Mouse (Mus musculus) heart, embryonic 14.5 days (tissue): ENCODE data around the gene Limk1. TPM values are rescaled to one million over a fixed set of nuclear protein-coding genes. Genes with fewer than 3 reads are reported as not detected.
A peak's percentile ranks its signal among the peaks of the same experiment; 100 is the strongest.

Experiments used
- ATAC-seq: fragments of 200-750 bp; cut with Nextera tagmentation; 2 replicates; pipeline ENCODE4 v1.8.0; 2017; ENCODE audit warnings: low read depth, moderate TSS enrichment; ENCODE audit not compliant: insufficient number of reproducible peaks, insufficient read depth, low FRiP score
- H3K27ac ChIP-seq, 2 experiments: fragments of 200-500 bp in 1 of 2; fragments of 300-500 bp in 1 of 2; sonication (generic) in 1 of 2; replicated peaks in 1 of 2; 2 replicates each; pipeline ENCODE4 v1.5.1; 2012 to 2014; ENCODE audit warnings: low read depth in 2 of 2, low read length in 2 of 2, control low read depth in 1 of 2, mild to moderate bottlenecking in 1 of 2, mixed read lengths in 1 of 2; ENCODE audit not compliant: control insufficient read depth in 1 of 2, insufficient read depth in 1 of 2
- H3K27me3 ChIP-seq: fragments of 300-500 bp; sonication (generic); 2 replicates; pipeline ENCODE4 v1.6.1; 2014; ENCODE audit warnings: mild to moderate bottlenecking, low read length, control low read depth; ENCODE audit not compliant: control insufficient read depth, insufficient read depth
- H3K36me3 ChIP-seq: fragments of 300-500 bp; sonication (generic); 2 replicates; pipeline ENCODE4 v1.6.1; 2014; ENCODE audit warnings: mild to moderate bottlenecking, control low read depth, low read length, mixed read lengths; ENCODE audit not compliant: control insufficient read depth, insufficient read depth
- H3K4me1 ChIP-seq, 2 experiments: fragments of 200-500 bp in 1 of 2; fragments of 300-500 bp in 1 of 2; sonication (generic) in 1 of 2; 2 replicates each; pipeline ENCODE4 v1.6.1; 2012 to 2014; ENCODE audit warnings: low read length in 2 of 2, control low read depth in 1 of 2, mixed read lengths in 1 of 2; ENCODE audit not compliant: control insufficient read depth in 2 of 2, insufficient read depth in 2 of 2
- H3K4me2 ChIP-seq: fragments of 300-500 bp; sonication (generic); 2 replicates; pipeline ENCODE4 v1.6.1; 2014; ENCODE audit warnings: mild to moderate bottlenecking, low read length
- H3K4me3 ChIP-seq, 2 experiments: fragments of 200-500 bp in 1 of 2; fragments of 300-500 bp in 1 of 2; sonication (generic) in 1 of 2; 2 replicates each; pipeline ENCODE4 v1.5.1; 2012 to 2014; ENCODE audit warnings: low read length in 2 of 2, mild to moderate bottlenecking in 2 of 2, control low read depth in 1 of 2, low read depth in 1 of 2, moderate library complexity in 1 of 2; ENCODE audit not compliant: control insufficient read depth in 1 of 2, insufficient read depth in 1 of 2
- H3K9ac ChIP-seq: fragments of 300-500 bp; sonication (generic); 2 replicates; pipeline ENCODE4 v1.6.1; 2014; ENCODE audit warnings: mild to moderate bottlenecking, low read length
- H3K9me3 ChIP-seq: fragments of 300-500 bp; sonication (generic); 2 replicates; pipeline ENCODE4 v1.6.1; 2016; ENCODE audit warnings: low read length, control low read depth; ENCODE audit not compliant: control insufficient read depth
- WGBS: fragments of 180-500 bp; shearing (Covaris S2); extraction: QIAGEN DNeasy Blood & Tissue Kit; methylation state at CpG from one replicate; pipeline ENCODE4 v1.1.7; 2014; 5-methylcytosine and 5-hydroxymethylcytosine counted together
- polyA plus RNA-seq: library from polyadenylated mRNA; unstranded; fragments of >200 nt; fragmentation: Nextera tagmentation; extraction: Ambion mirVana; gene quantifications from 2 replicates; pipeline ENCODE4 v1.2.1, GENCODE M21; 2014

Limk1 gene
- polyA plus RNA-seq, 1 experiment from 2014 or later: 3.6 TPM

- H3K9ac ChIP-seq: peak overlapping the region; percentile 58
- H3K27ac ChIP-seq: peak overlapping the region; percentile 46 to 51
- H3K4me2 ChIP-seq: peak overlapping the region; percentile 98
- peaks cover 3 to 10% of the 10 kb centered on the region in 2 experiments; a peak in 3 of 4 replicates for H3K4me1 ChIP-seq
- peaks cover 7% of the 10 kb centered on the region for H3K36me3 ChIP-seq
- H3K9me3 ChIP-seq: no peaks in the 10 kb centered on the region
- ATAC-seq: peak; percentile 95
- H3K4me3 ChIP-seq: peak overlapping the region; percentile 77 to 87
- H3K27me3 ChIP-seq: no peaks in the 10 kb centered on the region
- under 1% methylated on average over 38 of the region's 38 CpGs for WGBS
Measured at GRCm38 (mm10) chr5:134688718-134689284, 403 bp upstream of the Limk1 start.

DNA sequence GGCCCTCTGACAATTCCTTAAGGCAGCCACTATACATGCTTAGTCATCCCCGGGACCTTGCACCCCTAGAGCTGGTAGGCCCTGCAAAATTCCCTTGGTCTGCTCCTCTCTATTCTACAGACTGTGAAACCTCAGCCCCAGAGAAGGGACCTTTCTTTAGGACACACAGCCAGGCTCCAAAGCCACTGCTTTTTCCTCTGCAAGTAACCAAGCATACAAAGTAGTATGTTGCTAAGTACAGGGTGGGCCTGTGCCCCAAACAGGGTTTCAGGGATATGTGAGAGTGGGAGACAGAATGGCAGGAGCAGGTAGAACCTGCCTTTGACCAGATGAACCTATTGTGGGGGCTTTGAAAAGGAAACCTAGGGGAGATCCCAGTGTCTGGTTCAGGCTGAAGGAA lies 1.2 kb downstream of the Limk1 start:
- Histone ChIP-seq H3K27ac (no peak overlapping the region), H3K9me3 (no peaks in the 10 kb centered on the region), H3K9ac (peak overlapping the region; percentile 85; the same call in 1 of the 2 replicates), H3K4me3 (peak overlapping the region in 1 of 2 experiments; percentile 87; a peak in 1 of 4 replicates), H3K4me2 (no peak overlapping the region), H3K36me3 (peaks cover 7% of the 10 kb centered on the region), H3K27me3 (no peaks in the 10 kb centered on the region), H3K4me1 (peaks cover 3 to 10% of the 10 kb centered on the region in 2 experiments; a peak in 3 of 4 replicates)
- 90% methylated on average over 1 of the region's 1 CpGs for WGBS
- ATAC-seq: no peak

- Histone ChIP-seq H3K4me1 (peaks cover 3 to 10% of the 10 kb centered on the region in 2 experiments; a peak in 3 of 4 replicates), H3K27ac (no peak overlapping the region), H3K4me2 (no peak overlapping the region), H3K4me3 (no peak overlapping the region), H3K36me3 (peaks cover 7% of the 10 kb centered on the region), H3K9ac (no peak overlapping the region), H3K9me3 (no peaks in the 10 kb centered on the region), H3K27me3 (no peaks in the 10 kb centered on the region)
- ATAC-seq: no peak
- 90% methylated on average over 6 of the region's 6 CpGs for WGBS
Measured at GRCm38 (mm10) chr5:134686541-134686940, 1.9 kb downstream of the Limk1 start.

GRCm38 (mm10) chr5:134684398-134684797 lies 4.0 kb downstream of the Limk1 start:
- H3K27ac ChIP-seq: no peak overlapping the region
- H3K36me3 ChIP-seq: peaks cover 7% of the 10 kb centered on the region
- H3K27me3 ChIP-seq: no peaks in the 10 kb centered on the region
- peaks cover 10 to 23% of the 10 kb centered on the region in 2 experiments for H3K4me1 ChIP-seq
- 84% methylated on average over 2 of the region's 2 CpGs for WGBS
- no peaks in the 10 kb centered on the region for H3K9me3 ChIP-seq
- no peak overlapping the region for H3K4me3 ChIP-seq
- H3K9ac ChIP-seq: no peak overlapping the region
- no peak for ATAC-seq
- no peak overlapping the region for H3K4me2 ChIP-seq

- Histone ChIP-seq H3K27me3 (no peaks in the 10 kb centered on the region), H3K27ac (no peak overlapping the region), H3K36me3 (peaks cover 7% of the 10 kb centered on the region), H3K9ac (no peak overlapping the region), H3K4me2 (no peak overlapping the region), H3K9me3 (no peaks in the 10 kb centered on the region), H3K4me3 (no peak overlapping the region), H3K4me1 (peaks cover 11 to 23% of the 10 kb centered on the region in 2 experiments)
- WGBS: 64% methylated on average over 2 of the region's 2 CpGs
- no peak for ATAC-seq
Measured at GRCm38 (mm10) chr5:134683813-134684212, 4.6 kb downstream of the Limk1 start.

- no peak overlapping the region for H3K4me3 ChIP-seq
- peak overlapping the region; percentile 45 to 51; a peak in 3 of 4 replicates for H3K27ac ChIP-seq
- no peaks in the 10 kb centered on the region for H3K27me3 ChIP-seq
- WGBS: 29% methylated on average over 12 of the region's 12 CpGs
- H3K9ac ChIP-seq: 0 out of 2 replicates have a peak overlapping the region, but pooled peaks have one; percentile 28
- 0 out of 2 replicates have a peak overlapping the region, but pooled peaks have one; percentile 9 for H3K4me2 ChIP-seq
- no peaks in the 10 kb centered on the region for H3K36me3 ChIP-seq
- H3K4me1 ChIP-seq: peaks cover 22 to 34% of the 10 kb centered on the region in 2 experiments
- ATAC-seq: peak; percentile 11; the same call in 1 of the 2 replicates
- H3K9me3 ChIP-seq: no peaks in the 10 kb centered on the region
Measured at GRCm38 (mm10) chr5:134680238-134680637, 8.2 kb downstream of the Limk1 start.

GRCm38 (mm10) chr5:134678827-134679546 lies 9.4 kb downstream of the Limk1 start:
- no peak overlapping the region for H3K4me3 ChIP-seq
- peak overlapping the region; percentile 12; the same call in 1 of the 2 replicates for H3K9ac ChIP-seq
- H3K4me1 ChIP-seq: peaks cover 27 to 37% of the 10 kb centered on the region in 2 experiments
- H3K4me2 ChIP-seq: no peak overlapping the region
- no peak for ATAC-seq
- H3K27ac ChIP-seq: no peak overlapping the region
- H3K9me3 ChIP-seq: no peaks in the 10 kb centered on the region
- H3K27me3 ChIP-seq: no peaks in the 10 kb centered on the region
- WGBS: 57% methylated on average over 8 of the region's 8 CpGs
- no peaks in the 10 kb centered on the region for H3K36me3 ChIP-seq
